Mouse (Mus musculus) G1E (cell line): ENCODE results near the gene Ilk. TPM values are rescaled to one million over a fixed set of nuclear protein-coding genes. Genes with fewer than 3 reads are reported as not detected.

ENCODE experiments used
- ATAC-seq: 2 replicates; pipeline ENCODE4 v1.8.0; 2016; ENCODE audit warnings: mild to moderate bottlenecking; ENCODE audit not compliant: insufficient number of reproducible peaks, poor library complexity, low FRiP score, severe bottlenecking; ENCODE audit errors: extremely low read depth
- DNase-seq: peaks from one replicate; pipeline ENCODE4 v3.0.0; 2012; ENCODE audit warnings: low spot score
- H3K27me3 ChIP-seq: 2 replicates; pipeline ENCODE4 v1.6.1; 2012; ENCODE audit warnings: mild to moderate bottlenecking, low read length, inconsistent platforms; ENCODE audit not compliant: insufficient read depth
- H3K36me3 ChIP-seq: replicated peaks from 2 replicates; pipeline ENCODE3; 2012; ENCODE audit warnings: mild to moderate bottlenecking, inconsistent platforms
- H3K4me1 ChIP-seq: 2 replicates; pipeline ENCODE4 v1.6.1; 2012; ENCODE audit warnings: low read depth, low read length, inconsistent platforms, mixed read lengths; ENCODE audit not compliant: insufficient read depth
- H3K4me3 ChIP-seq: 2 replicates; pipeline ENCODE4 v1.5.1; 2012; ENCODE audit warnings: low read depth, mild to moderate bottlenecking, inconsistent platforms, low read length, moderate library complexity, mixed read lengths
- H3K9me3 ChIP-seq: replicated peaks from 2 replicates; pipeline ENCODE4 v1.6.1; 2012; ENCODE audit warnings: inconsistent platforms
- CTCF ChIP-seq: IDR thresholded peaks from 2 replicates; pipeline ENCODE4 v1.5.1; 2012; ENCODE audit warnings: low read depth, low read length, inconsistent platforms, mixed read lengths
- GATA1 ChIP-seq: IDR thresholded peaks from 2 replicates; pipeline ENCODE4 v1.6.1; 2012; ENCODE audit warnings: borderline replicate concordance, low read length, inconsistent platforms, mixed read lengths
- GATA2 ChIP-seq: IDR thresholded peaks from 2 replicates; pipeline ENCODE4 v1.6.1; 2012; ENCODE audit warnings: low read depth, low read length, inconsistent platforms, borderline replicate concordance
- POLR2AphosphoS5 ChIP-seq: IDR thresholded peaks from 2 replicates; pipeline ENCODE4 v1.6.1; 2012; ENCODE audit warnings: low read depth, low read length, inconsistent platforms; ENCODE audit not compliant: insufficient replicate concordance
- TAL1 ChIP-seq: conservative IDR thresholded peaks from 2 replicates; pipeline ENCODE4 v1.6.1; 2012; ENCODE audit warnings: low read depth, low read length, inconsistent platforms, mixed read lengths
- polyA plus RNA-seq: library from polyadenylated mRNA; stranded (reverse); fragments of >175 nt; gene quantifications from 2 replicates; pipeline ENCODE4 v1.2.3, GENCODE M21; 2012
- total RNA-seq, 2 experiments: library from RNA; stranded (forward) in 1 of 2; stranded (reverse) in 1 of 2; fragments of 200-1000 nt in 1 of 2; fragments of >200 nt in 1 of 2; fragmentation: Nextera tagmentation in 1 of 2; gene quantifications; 2 replicates each; pipeline ENCODE4 v1.2.3; 2014 to 2017

Gene Ilk
- total RNA-seq (2014; fragmentation: Nextera tagmentation): 200 and 228 TPM in 2 replicates
- total RNA-seq (2017): 89.3 and 99.4 TPM in 2 replicates
- polyA plus RNA-seq: 19.8 and 21.1 TPM in 2 replicates

GRCm38 (mm10) chr7:105736264-105736901, at the start of gene Ilk:
TSS of gene Ilk (plus strand) at chr7:105736592.
- Histone ChIP-seq H3K36me3 (peaks cover 66% of the 10 kb centered on the region), H3K4me1 (peaks cover 73% of the 10 kb centered on the region), H3K9me3 (no peaks in the 10 kb centered on the region), H3K27me3 (no peaks in the 10 kb centered on the region), H3K4me3 (peak within 1 kb of the TSS; percentile 82)
- ATAC-seq: peak; percentile 92
- TF ChIP-seq GATA2 (no peak), TAL1 (no peak), GATA1 (no peak), POLR2AphosphoS5 (no peak), CTCF (no peak)
- peak; percentile 77 for DNase-seq

- H3K27me3 ChIP-seq: peaks cover 6% of the 10 kb centered on the region
- no peak for DNase-seq
- no peaks in the 10 kb centered on the region for H3K4me1 ChIP-seq
- no peaks in the 10 kb centered on the region for H3K9me3 ChIP-seq
- TF ChIP-seq CTCF (no peak), GATA2 (no peak), POLR2AphosphoS5 (no peak), TAL1 (no peak), GATA1 (no peak)
- no peaks in the 10 kb centered on the region for H3K36me3 ChIP-seq
- ATAC-seq: no peak; the same call in 1 of the 2 replicates
- H3K4me3 ChIP-seq: no peak overlapping the region
Observed at GRCm38 (mm10) chr7:105690875-105691274, 45.5 kb upstream of the Ilk start.

DNA sequence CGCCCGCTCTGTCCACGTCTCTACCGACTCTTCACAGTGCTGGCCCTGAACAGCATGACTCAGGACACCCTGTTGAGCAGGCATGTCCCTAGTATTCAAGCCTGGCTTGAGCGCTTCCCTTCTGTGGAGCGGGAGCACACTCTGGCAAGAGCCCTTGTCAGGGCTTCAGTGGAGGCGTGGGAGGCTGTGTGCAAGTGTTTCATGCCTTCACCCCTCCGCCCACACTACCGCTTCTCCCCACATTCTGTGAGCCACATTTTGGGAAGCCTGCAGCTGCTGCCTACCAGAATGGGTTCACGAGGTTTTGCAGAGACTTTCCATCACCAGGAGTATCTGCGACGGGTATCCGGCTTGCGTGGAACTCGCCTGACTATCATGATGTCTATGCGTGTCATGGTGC, 33.2 kb upstream of the Ilk start:
- H3K36me3 ChIP-seq: no peaks in the 10 kb centered on the region
- DNase-seq (no peak), ATAC-seq (no peak)
- H3K27me3 ChIP-seq: peaks cover 11% of the 10 kb centered on the region
- H3K9me3 ChIP-seq: no peaks in the 10 kb centered on the region
- no peaks in the 10 kb centered on the region for H3K4me1 ChIP-seq
- no peak overlapping the region for H3K4me3 ChIP-seq
- TF ChIP-seq GATA2 (no peak), GATA1 (no peak), POLR2AphosphoS5 (no peak), TAL1 (no peak), CTCF (no peak)

- Histone ChIP-seq H3K27me3 (peaks cover 11% of the 10 kb centered on the region), H3K9me3 (no peaks in the 10 kb centered on the region), H3K4me1 (no peaks in the 10 kb centered on the region), H3K4me3 (no peak overlapping the region), H3K36me3 (no peaks in the 10 kb centered on the region)
- DNase-seq: no peak
- TF ChIP-seq GATA2 (no peak), TAL1 (no peak), GATA1 (no peak), POLR2AphosphoS5 (no peak), CTCF (no peak)
- ATAC-seq: no peak
Observed at GRCm38 (mm10) chr7:105703816-105704215, 32.6 kb upstream of the Ilk start.

GRCm38 (mm10) chr7:105708733-105709132, 27.7 kb upstream of the Ilk start:
- ATAC-seq (no peak), DNase-seq (no peak)
- Histone ChIP-seq H3K4me3 (no peak overlapping the region), H3K4me1 (no peaks in the 10 kb centered on the region), H3K9me3 (no peaks in the 10 kb centered on the region), H3K36me3 (no peaks in the 10 kb centered on the region), H3K27me3 (peaks cover 6% of the 10 kb centered on the region; the same call in 1 of the 2 replicates)
- TF ChIP-seq GATA1: no peak
- TF ChIP-seq CTCF: no peak
- TF ChIP-seq POLR2AphosphoS5: no peak

- no peak for TF ChIP-seq TAL1
- TF ChIP-seq POLR2AphosphoS5: no peak
- TF ChIP-seq GATA1: no peak
- no peak for TF ChIP-seq CTCF
- no peak for TF ChIP-seq GATA2
- H3K9me3 ChIP-seq: no peaks in the 10 kb centered on the region
- H3K36me3 ChIP-seq: peaks cover 4% of the 10 kb centered on the region
- no peak overlapping the region for H3K4me3 ChIP-seq
- H3K4me1 ChIP-seq: no peaks in the 10 kb centered on the region
- peaks cover 4% of the 10 kb centered on the region; the same call in 1 of the 2 replicates for H3K27me3 ChIP-seq
- DNase-seq (no peak), ATAC-seq (no peak)
Observed at GRCm38 (mm10) chr7:105715366-105715765, 21.0 kb upstream of the Ilk start.
